Mouse (Mus musculus): ENCODE results near the gene Armc2. TPM values are rescaled to one million over a fixed set of nuclear protein-coding genes. Genes with fewer than 3 reads are reported as not detected.

The Armc2 gene
- polyA plus RNA-seq, 1 experiment from 2014 or later = 2.0 TPM

GRCm38 (mm10) chr10:41866838-41867154, 151.4 kb downstream of the Armc2 start:
- H3K4me3 ChIP-seq = no peak overlapping the region
- no peak for DNase-seq (ENCODE audit: low spot score)
- no peaks in the 10 kb centered on the region for H3K36me3 ChIP-seq (replicated peaks)
- H3K9me3 ChIP-seq = no peaks in the 10 kb centered on the region
- 0 out of 2 replicates have a peak overlapping the region, but pooled peaks have one; percentile 35 for H3K27ac ChIP-seq (replicated peaks)
- no peaks in the 10 kb centered on the region for H3K27me3 ChIP-seq (replicated peaks; ENCODE audit: low read depth, poor library complexity, severe bottlenecking)
- H3K4me1 ChIP-seq = peaks cover 26% of the 10 kb centered on the region

DNA sequence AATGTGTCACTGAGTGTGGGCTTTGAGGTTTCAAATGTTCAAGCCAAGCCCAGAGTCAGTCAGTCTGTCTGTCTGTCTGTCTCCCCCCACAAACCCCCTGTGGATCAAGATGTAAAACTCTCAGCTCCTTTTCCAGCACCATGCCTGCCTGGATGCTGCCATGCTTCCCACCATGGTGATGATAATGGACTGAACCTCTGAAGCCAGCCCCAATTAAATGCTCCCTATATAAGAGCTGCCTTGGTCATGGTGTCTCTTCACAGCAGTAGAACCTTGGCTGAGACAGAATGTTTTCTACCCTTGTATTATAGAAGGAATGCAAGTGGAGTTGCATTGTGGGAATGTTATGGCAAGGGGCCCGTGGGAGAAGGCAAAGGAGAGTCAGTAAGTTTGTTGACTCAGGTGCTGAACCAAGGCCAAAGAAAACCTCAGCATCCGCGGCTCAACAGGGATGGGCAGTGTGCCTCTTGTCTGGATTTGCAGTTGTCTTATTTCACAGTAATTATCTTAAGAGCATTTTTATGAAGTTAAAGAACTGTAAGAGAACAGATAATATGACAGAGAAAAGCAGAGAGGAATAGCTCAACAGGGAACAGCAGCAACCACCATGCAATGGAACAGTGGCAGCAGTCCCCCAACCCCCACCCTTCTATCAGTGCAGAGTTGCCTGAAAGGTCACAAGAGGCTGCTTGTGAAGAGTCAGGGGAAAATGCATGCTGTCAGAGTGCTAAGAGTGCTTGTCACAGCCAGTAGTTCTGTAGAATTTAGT, 152.0 kb downstream of the Armc2 start:
- Histone ChIP-seq H3K27ac (replicated peaks) (0 out of 2 replicates have a peak overlapping the region, but pooled peaks have one; percentile 35), H3K4me1 (peaks cover 24% of the 10 kb centered on the region), H3K27me3 (replicated peaks; ENCODE audit: low read depth, poor library complexity, severe bottlenecking) (no peaks in the 10 kb centered on the region), H3K4me3 (no peak overlapping the region), H3K9me3 (no peaks in the 10 kb centered on the region), H3K36me3 (replicated peaks) (no peaks in the 10 kb centered on the region)
- WGBS = 52% methylated on average over 3 of the region's 3 CpGs
- no peak for DNase-seq (ENCODE audit: low spot score)

Other genes with a start within 250 kb of the Armc2 start
- gene Cep57l1, start 208.6 kb downstream of the Armc2 start, polyA plus RNA-seq (2016; fragmentation: Nextera tagmentation; extraction: Ambion mirVana) = 23.5 and 24.1 TPM in 2 replicates
- 18.5 and 23.3 TPM in 2 replicates for gene Sesn1, start 208.5 kb downstream of the Armc2 start, polyA plus RNA-seq (2016; fragmentation: Nextera tagmentation; extraction: Ambion mirVana)

Data from embryonic facial prominence, embryonic 10.5 days (tissue).